17 mouse cellular contexts compared by ENCODE assay signal in the genomic region with DNA sequence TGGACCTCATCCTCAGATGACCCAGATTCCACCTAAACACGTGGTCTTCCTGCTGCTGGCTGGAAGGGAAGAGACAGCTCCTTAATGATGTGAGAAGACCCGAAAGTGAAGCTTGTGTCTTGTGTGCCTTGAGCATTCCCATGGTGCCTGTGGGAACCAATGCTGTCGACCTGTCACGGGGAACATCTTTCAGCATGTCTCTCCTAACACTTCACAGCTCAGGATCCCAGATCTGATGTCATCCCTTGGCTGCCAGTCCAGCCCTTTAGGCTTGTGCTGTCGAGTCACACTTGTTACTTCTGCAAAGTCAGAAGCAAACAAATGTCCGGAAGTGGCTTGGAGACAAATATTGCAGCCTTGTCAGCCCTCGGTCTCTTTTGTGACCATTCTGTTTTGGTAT. TPM values are rescaled to one million over a fixed set of nuclear protein-coding genes. Genes with fewer than 3 reads are reported as not detected.
DNase-seq lines count a peak whose midpoint lies in the region; ATAC-seq and TF ChIP-seq lines count a peak whose summit lies in the region.
"Had no signal": no experiment of that assay in that cellular context is flagged by ENCODE, and none has a peak within 500 bp of the region (broad histone marks: within the 10 kb centered on the region; RNA-seq: fewer than 3 reads in every experiment).

No protein-coding gene starts in this region.

- H3K9ac ChIP-seq in forebrain, embryonic 11.5 days (ENCODE audit: low read length): no peak overlapping the region
- H3K9ac ChIP-seq: limb, embryonic 15.5 days; midbrain, embryonic 12.5 days; neural tube, embryonic 12.5 days had no signal

- TF ChIP-seq POLR2A in bone marrow macrophage, adult 2 months (IDR thresholded peaks at IDR 0.05; ENCODE audit: borderline replicate concordance, low read depth, low read length): no peak

- peaks cover 21% of the 10 kb centered on the region; the same call in 1 of the 2 replicates for H3K4me1 ChIP-seq in heart, embryonic 10.5 days
- peaks cover 79% of the 10 kb centered on the region for H3K4me1 ChIP-seq in bone marrow macrophage, adult 2 months (ENCODE audit: control insufficient read depth, insufficient read depth, low read length)
- peaks cover 84% of the 10 kb centered on the region for H3K4me1 ChIP-seq in megakaryocyte, embryonic 14.5 days
- H3K4me1 ChIP-seq in forebrain, embryonic 11.5 days (replicated peaks; ENCODE audit: control insufficient read depth, insufficient read depth, low read length): no peaks in the 10 kb centered on the region
- H3K4me1 ChIP-seq: midbrain, embryonic 12.5 days had no signal

- no peak overlapping the region for H3K4me3 ChIP-seq in heart, embryonic 10.5 days
- no peak overlapping the region for H3K4me3 ChIP-seq in bone marrow macrophage, adult 2 months (ENCODE audit: insufficient read depth, low read length)
- H3K4me3 ChIP-seq in megakaryocyte, embryonic 14.5 days (replicated peaks): peak overlapping the region; percentile 7
- H3K4me3 ChIP-seq in forebrain, embryonic 11.5 days (ENCODE audit: low read depth, low read length): no peak overlapping the region
- H3K4me3 ChIP-seq: limb, embryonic 15.5 days; midbrain, embryonic 12.5 days; neural tube, embryonic 12.5 days had no signal

- H3K36me3 ChIP-seq in heart, embryonic 10.5 days: peaks cover 48% of the 10 kb centered on the region
- peaks cover 68% of the 10 kb centered on the region for H3K36me3 ChIP-seq in megakaryocyte, embryonic 14.5 days (replicated peaks; ENCODE audit: low read length)
- no peaks in the 10 kb centered on the region; the same call in 1 of the 2 replicates for H3K36me3 ChIP-seq in forebrain, embryonic 11.5 days (ENCODE audit: control insufficient read depth, insufficient read depth, low read length)

- H3K27ac ChIP-seq in heart, embryonic 10.5 days: no peak overlapping the region
- H3K27ac ChIP-seq in bone marrow macrophage, adult 2 months (ENCODE audit: insufficient read depth, low read depth, low read length): peak overlapping the region; percentile 93
- H3K27ac ChIP-seq in forebrain, embryonic 11.5 days (ENCODE audit: low read depth, low read length): no peak overlapping the region
- H3K27ac ChIP-seq: kidney, postnatal 0 days; limb, embryonic 15.5 days; midbrain, embryonic 12.5 days; neural tube, embryonic 12.5 days had no signal

- TF ChIP-seq CTCF in bone marrow macrophage, adult 2 months (IDR thresholded peaks at IDR 0.05; ENCODE audit: low read depth, low read length): no peak

- no peak for ATAC-seq in forebrain, embryonic 11.5 days (replicated peaks; ENCODE audit: low FRiP score)

- DNase-seq in heart, adult 8-10 months (ENCODE audit: low spot score): peak; percentile 48
- no peak for DNase-seq in heart, embryonic 10.5 days (ENCODE audit: low spot score)
- peak; percentile 44 for DNase-seq in heart, postnatal 4 days
- no peak for DNase-seq in forebrain, embryonic 11.5 days (ENCODE audit: low spot score)
- no peak for DNase-seq in urinary bladder, postnatal 14 days (ENCODE audit: low spot score)
- DNase-seq in B cell, adult 2 months: no peak
- DNase-seq: adrenal gland, postnatal 36 days; cerebellum, adult 2 months; embryo, embryonic 11 days; layer of hippocampus, postnatal 36 days had no signal

- no peaks in the 10 kb centered on the region for H3K27me3 ChIP-seq in heart, embryonic 10.5 days (ENCODE audit: insufficient read depth, poor library complexity, severe bottlenecking)
- no peaks in the 10 kb centered on the region for H3K27me3 ChIP-seq in megakaryocyte, embryonic 14.5 days (replicated peaks)
- no peaks in the 10 kb centered on the region for H3K27me3 ChIP-seq in forebrain, embryonic 11.5 days (ENCODE audit: control insufficient read depth, insufficient read depth, low read length)
- H3K27me3 ChIP-seq: CH12.LX; limb, embryonic 15.5 days; midbrain, embryonic 12.5 days; neural tube, embryonic 12.5 days had no signal

- H3K9me3 ChIP-seq in heart, embryonic 10.5 days: no peaks in the 10 kb centered on the region
- H3K9me3 ChIP-seq in megakaryocyte, embryonic 14.5 days: no peaks in the 10 kb centered on the region
- no peaks in the 10 kb centered on the region for H3K9me3 ChIP-seq in forebrain, embryonic 11.5 days (ENCODE audit: control insufficient read depth, low read length)
- H3K9me3 ChIP-seq: limb, embryonic 15.5 days; midbrain, embryonic 12.5 days; neural tube, embryonic 12.5 days had no signal

- WGBS in heart, embryonic 10.5 days: 70% methylated on average over 7 of the region's 7 CpGs
- 91% methylated on average over 7 of the region's 7 CpGs for WGBS in forebrain, embryonic 11.5 days

- no peak overlapping the region for H3K4me2 ChIP-seq in forebrain, embryonic 11.5 days (ENCODE audit: low read depth, low read length, severe bottlenecking)
- H3K4me2 ChIP-seq: limb, embryonic 15.5 days; midbrain, embryonic 12.5 days; neural tube, embryonic 12.5 days had no signal

RNA-seq across cellular contexts. Expression of gene Haus8, which starts 16.4 kb away (rescaled TPM):
- 10 to 100 TPM; 21.9 to 30.3 (median 26.9) TPM for total RNA-seq in heart, adult 8-10 months (2022)
- polyA plus RNA-seq in heart, embryonic 10.5 days (2016; fragmentation: Nextera tagmentation; extraction: Ambion mirVana): 82.8 and 103 TPM in 2 replicates
- 77.6 and 77.8 TPM in 2 replicates for polyA plus RNA-seq in bone marrow macrophage, adult 2 months (2012; ENCODE audit: insufficient read depth, insufficient read length, missing spikeins)
- total RNA-seq in heart, postnatal 4 days (2021): 10 to 100 TPM; 81.3 to 82.0 TPM
- polyA plus RNA-seq in megakaryocyte, embryonic 14.5 days (2012; ENCODE audit: insufficient read depth, low replicate concordance): 9.3 and 14.0 TPM in 2 replicates
- polyA plus RNA-seq in forebrain, embryonic 11.5 days (2014; fragmentation: Nextera tagmentation; extraction: Ambion mirVana): 61.0 and 66.8 TPM in 2 replicates

RNA-seq across cellular contexts. Expression of gene Myo9b, which starts 16.6 kb away (rescaled TPM):
- total RNA-seq in heart, adult 8-10 months (2022): 10 to 100 TPM; 22.8 to 27.1 (median 24.2) TPM
- 23.0 and 26.7 TPM in 2 replicates for polyA plus RNA-seq in heart, embryonic 10.5 days (2016; fragmentation: Nextera tagmentation; extraction: Ambion mirVana)
- 94.0 and 107 TPM in 2 replicates for polyA plus RNA-seq in bone marrow macrophage, adult 2 months (2012; ENCODE audit: insufficient read depth, insufficient read length, missing spikeins)
- 10 to 100 TPM; 47.8 to 51.5 TPM for total RNA-seq in heart, postnatal 4 days (2021)
- 63.5 and 70.1 TPM in 2 replicates for polyA plus RNA-seq in megakaryocyte, embryonic 14.5 days (2012; ENCODE audit: insufficient read depth, low replicate concordance)
- 24.3 and 32.5 TPM in 2 replicates for polyA plus RNA-seq in forebrain, embryonic 11.5 days (2014; fragmentation: Nextera tagmentation; extraction: Ambion mirVana)

Comparison
In these comparisons a context has a peak if more than half of its experiments do, and no peak if none do; other contexts are left out.
1. DNase-seq: peak in heart, adult 8-10 months (single experiment) and heart, postnatal 4 days (single experiment); none in heart, embryonic 10.5 days (single experiment), forebrain, embryonic 11.5 days (single experiment), urinary bladder, postnatal 14 days (single experiment) and B cell, adult 2 months (0 of 2).